Mouse (Mus musculus) retina, adult 2 months (tissue): ENCODE data around the gene Ebf1.

ENCODE experiments used
- DNase-seq: peaks from one replicate; pipeline ENCODE4 v3.0.0-alpha.2; 2012; ENCODE audit warnings: low read depth, low spot score

Ebf1 gene

DNA sequence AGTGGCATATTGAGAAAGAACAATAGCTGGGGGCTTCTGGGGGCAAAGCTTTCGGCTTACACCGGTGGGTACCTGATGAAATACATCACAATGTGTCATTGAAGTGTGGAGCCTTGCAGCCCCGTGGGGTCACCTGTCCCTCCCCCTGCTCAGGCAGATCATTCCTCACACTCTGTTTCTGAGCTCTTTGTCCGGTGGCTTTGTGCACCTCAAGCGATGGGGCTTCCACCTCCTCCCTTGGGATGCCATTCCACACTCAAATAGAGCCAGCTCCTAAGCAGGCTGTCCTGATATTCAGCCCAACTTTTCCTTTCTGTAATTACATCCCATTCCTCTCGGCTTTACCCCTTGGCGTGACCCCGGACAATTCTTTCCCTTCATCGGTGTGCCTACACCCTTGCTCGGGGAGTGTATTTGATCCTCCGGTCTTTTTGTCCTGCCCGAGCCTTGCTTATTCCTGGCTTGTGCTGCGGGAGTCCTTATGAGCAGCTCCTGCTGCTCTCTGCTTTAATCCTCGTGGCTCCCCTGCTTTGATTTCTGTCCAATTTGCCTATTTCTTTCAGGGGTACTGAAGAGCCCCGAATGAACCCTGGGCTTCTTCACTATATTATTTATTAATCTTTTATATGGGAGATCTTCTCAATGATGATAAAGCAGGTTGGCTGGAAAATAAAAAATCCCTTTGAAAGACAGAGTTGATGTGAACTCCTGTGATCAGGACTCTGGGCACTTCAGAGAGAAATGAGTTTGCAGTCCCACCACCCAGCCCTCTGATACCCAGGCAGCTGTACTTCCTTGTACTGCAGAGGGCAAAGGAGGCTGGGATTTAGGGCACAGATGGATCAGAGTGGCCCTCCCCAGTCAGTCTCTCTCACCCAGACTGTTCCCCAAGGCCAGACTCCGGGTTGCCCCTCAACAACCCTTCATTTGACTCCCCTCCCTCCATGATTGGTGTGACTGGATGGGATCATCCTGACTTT is 160.5 kb downstream of the Ebf1 start:
- DNase-seq: no peak

GRCm38 (mm10) chr11:44779030-44779429 is 161.9 kb downstream of the Ebf1 start:
- DNase-seq: no peak

GRCm38 (mm10) chr11:44784255-44785029 is 167.3 kb downstream of the Ebf1 start:
- DNase-seq: no peak

DNA sequence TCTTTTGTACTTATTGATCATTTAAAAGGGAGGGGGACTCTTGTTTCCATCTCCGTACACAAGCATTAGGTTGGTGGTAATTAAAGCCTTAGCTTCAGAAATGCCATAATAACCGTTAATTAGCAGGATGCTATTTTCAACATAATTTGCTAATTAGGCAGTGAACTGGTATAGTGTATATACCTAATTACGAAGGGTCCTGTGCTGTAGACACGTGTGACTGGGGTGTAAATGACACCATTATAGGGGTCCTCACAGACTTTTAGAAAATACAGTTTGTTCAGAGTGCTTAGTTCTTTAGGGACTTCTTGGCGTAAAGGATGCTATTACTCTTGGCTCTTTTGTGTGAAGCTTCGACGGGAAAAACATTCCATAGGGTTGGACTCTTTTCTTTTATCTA is 167.9 kb downstream of the Ebf1 start:
- no peak for DNase-seq

- no peak for DNase-seq
Measured at GRCm38 (mm10) chr11:44785479-44785878, 168.4 kb downstream of the Ebf1 start.

GRCm38 (mm10) chr11:44788003-44788402 is 170.9 kb downstream of the Ebf1 start:
- no peak for DNase-seq

DNA sequence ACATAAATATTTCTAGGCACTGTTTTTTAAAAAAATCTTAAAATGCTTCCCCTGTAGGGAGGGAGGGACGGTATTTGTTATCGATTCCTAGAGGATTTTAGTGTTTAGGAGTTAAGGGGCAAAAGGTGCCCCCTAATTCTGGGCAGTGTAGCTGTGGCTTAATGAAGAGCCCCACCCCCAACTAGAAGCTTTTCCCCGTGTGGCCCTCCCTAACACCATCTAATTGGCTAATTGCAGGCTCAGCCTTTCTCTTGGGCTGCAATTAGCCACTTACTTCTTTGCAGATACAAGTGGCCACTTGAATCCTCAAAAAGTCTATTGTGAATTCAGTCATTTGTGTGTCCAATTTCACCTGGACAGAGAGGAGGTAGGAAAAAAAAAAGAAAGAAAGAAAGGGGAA is 175.7 kb downstream of the Ebf1 start:
- DNase-seq: no peak

- DNase-seq: no peak
Measured at GRCm38 (mm10) chr11:44794883-44795282, 177.8 kb downstream of the Ebf1 start.

- DNase-seq: no peak
Measured at GRCm38 (mm10) chr11:44795767-44796166, 178.7 kb downstream of the Ebf1 start.

DNA sequence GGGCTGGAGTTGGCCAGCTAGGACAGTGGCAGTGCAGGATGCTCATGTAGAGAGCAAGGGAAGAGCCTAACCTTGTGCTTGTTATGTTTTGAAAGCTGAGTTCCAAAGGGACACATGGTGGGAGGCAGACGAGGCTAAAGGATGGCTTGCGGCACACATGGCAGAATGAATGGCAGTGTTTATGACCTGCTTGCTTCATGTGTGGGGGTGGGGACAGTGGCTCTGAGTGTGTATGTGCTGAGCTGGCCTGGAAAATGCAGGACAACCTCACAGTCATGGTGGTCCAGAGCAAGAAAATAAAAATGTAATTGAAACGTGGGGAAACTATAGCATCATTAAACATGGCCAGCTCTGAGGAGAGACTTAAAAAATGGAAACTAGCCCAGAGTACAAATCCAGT is 181.2 kb downstream of the Ebf1 start:
- DNase-seq: no peak

GRCm38 (mm10) chr11:44804046-44804445 is 186.9 kb downstream of the Ebf1 start:
- no peak for DNase-seq

- no peak for DNase-seq
Measured at GRCm38 (mm10) chr11:44806589-44806988, 189.5 kb downstream of the Ebf1 start.

- DNase-seq: no peak
Measured at GRCm38 (mm10) chr11:44808855-44809546, 191.9 kb downstream of the Ebf1 start.

DNA sequence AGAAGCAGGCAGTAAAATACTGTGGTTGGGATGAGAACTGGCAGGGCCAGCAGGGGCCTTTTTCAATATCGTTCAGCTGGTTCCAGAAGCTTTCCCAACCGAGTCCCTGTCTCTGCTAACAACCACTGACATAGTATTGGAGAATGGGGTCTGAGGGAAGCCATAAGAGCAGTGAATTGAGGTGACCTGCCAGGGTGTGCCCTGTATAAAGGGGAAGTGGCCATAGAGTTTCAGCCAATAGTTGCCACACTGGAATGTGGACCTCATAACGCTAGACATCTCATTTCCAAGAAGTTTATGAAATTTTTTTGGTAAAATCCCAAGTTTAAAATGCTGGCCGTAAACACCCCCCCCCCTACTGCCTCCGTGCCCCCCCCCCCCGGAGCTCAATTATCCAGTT is 193.9 kb downstream of the Ebf1 start:
- DNase-seq: no peak

DNA sequence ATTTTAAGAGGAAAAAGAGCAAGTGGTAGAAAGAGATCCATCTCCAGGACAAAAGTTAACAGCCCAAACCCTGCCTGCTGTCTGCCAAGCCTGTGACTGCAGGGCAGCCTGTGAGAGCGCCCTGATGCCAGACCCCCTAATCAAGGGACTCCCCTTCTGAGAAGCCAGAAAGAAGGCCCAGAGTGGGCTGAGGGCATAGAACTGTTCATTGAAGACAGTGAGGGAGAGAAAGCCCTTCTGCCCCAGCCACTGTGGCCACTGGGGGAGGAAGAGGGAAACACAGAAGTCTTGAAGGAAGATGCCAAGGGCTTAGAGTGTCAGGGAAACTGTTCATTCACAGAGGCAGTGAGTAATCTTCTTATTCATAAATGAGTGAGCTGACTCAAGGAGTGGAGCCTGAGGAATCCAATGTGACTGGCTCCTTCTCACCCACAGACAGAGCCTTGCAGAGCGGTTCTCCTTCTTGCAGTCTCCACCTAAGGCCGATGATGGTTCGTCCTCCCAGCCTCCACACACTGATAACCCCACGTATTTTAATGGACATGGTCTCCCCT is 195.2 kb downstream of the Ebf1 start:
- no peak for DNase-seq

GRCm38 (mm10) chr11:44813534-44813933 is 196.4 kb downstream of the Ebf1 start:
- DNase-seq: no peak

GRCm38 (mm10) chr11:44814847-44815246 is 197.7 kb downstream of the Ebf1 start:
- DNase-seq: no peak

- no peak for DNase-seq
Measured at GRCm38 (mm10) chr11:44815991-44816390, 198.9 kb downstream of the Ebf1 start.

DNA sequence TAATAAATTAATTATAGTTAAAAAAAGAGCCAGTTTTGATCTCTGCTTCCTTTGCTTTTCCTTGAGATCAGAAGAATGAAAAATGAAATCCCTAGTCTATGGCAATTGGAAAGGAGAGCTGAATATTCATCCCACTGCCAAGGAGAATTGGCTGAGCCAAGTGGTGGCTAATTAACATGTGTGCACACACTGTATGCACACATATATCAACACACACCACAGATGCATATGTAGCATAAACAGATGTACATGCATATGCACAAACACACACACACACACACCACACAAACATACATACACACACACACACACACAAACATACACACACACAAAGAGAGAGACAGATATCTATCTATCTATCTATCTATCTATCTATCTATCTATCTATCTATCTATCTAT is 205.2 kb downstream of the Ebf1 start:
- DNase-seq: no peak

GRCm38 (mm10) chr11:44832227-44832939 is 215.3 kb downstream of the Ebf1 start:
- no peak for DNase-seq

- DNase-seq: no peak
Measured at GRCm38 (mm10) chr11:44832940-44833254, 215.8 kb downstream of the Ebf1 start.
